Mouse (Mus musculus) cerebellum, postnatal 36 days (tissue): Measurements from ENCODE around the gene Litaf.

ENCODE experiments used
- DNase-seq, 2 experiments: peaks; one replicate each; pipeline ENCODE4 v3.0.0; 2021 to 2022; ENCODE audit warnings: mixed read lengths in 2 of 2

Litaf gene

GRCm38 (mm10) chr16:11066029-11066832 lies at the start of gene Litaf:
Litaf (minus strand) TSS chr16:11066157.
- DNase-seq, result peak; percentile 96 to 98

GRCm38 (mm10) chr16:11109198-11109740 lies 43.3 kb upstream of the Litaf start:
- no peak for DNase-seq

- DNase-seq, result no peak
Observed at GRCm38 (mm10) chr16:11104905-11105304, 38.9 kb upstream of the Litaf start.

- DNase-seq, result no peak
Observed at GRCm38 (mm10) chr16:11097301-11097700, 31.3 kb upstream of the Litaf start.

GRCm38 (mm10) chr16:11093717-11094386 lies 27.9 kb upstream of the Litaf start:
- DNase-seq, result no peak

- DNase-seq, result no peak
Observed at GRCm38 (mm10) chr16:11092523-11092922, 26.6 kb upstream of the Litaf start.

- DNase-seq, result no peak
Observed at GRCm38 (mm10) chr16:11092061-11092460, 26.1 kb upstream of the Litaf start.

GRCm38 (mm10) chr16:11090836-11091570 lies 25.0 kb upstream of the Litaf start:
- DNase-seq, result no peak

GRCm38 (mm10) chr16:11086856-11087588 lies 21.1 kb upstream of the Litaf start:
- no peak for DNase-seq

- DNase-seq, result no peak
Observed at GRCm38 (mm10) chr16:11086299-11086698, 20.3 kb upstream of the Litaf start.

GRCm38 (mm10) chr16:11084181-11084580 lies 18.2 kb upstream of the Litaf start:
- DNase-seq, result no peak

GRCm38 (mm10) chr16:11078216-11078869 lies 12.4 kb upstream of the Litaf start:
- no peak for DNase-seq

- no peak for DNase-seq
Observed at GRCm38 (mm10) chr16:11077601-11078201, 11.7 kb upstream of the Litaf start.

- DNase-seq, result peak; percentile 47 to 53
Observed at GRCm38 (mm10) chr16:11073060-11073459, 7.1 kb upstream of the Litaf start.

- DNase-seq, result no peak
Observed at GRCm38 (mm10) chr16:11072454-11072853, 6.5 kb upstream of the Litaf start.

GRCm38 (mm10) chr16:11071887-11072286 lies 5.9 kb upstream of the Litaf start:
- no peak for DNase-seq

GRCm38 (mm10) chr16:11071176-11071575 lies 5.2 kb upstream of the Litaf start:
- peak; percentile 85 to 88 for DNase-seq

- DNase-seq, result no peak
Observed at GRCm38 (mm10) chr16:11069710-11070420, 3.9 kb upstream of the Litaf start.

- no peak for DNase-seq
Observed at GRCm38 (mm10) chr16:11069271-11069670, 3.3 kb upstream of the Litaf start.

GRCm38 (mm10) chr16:11068666-11069065 lies 2.7 kb upstream of the Litaf start:
- DNase-seq, result no peak

GRCm38 (mm10) chr16:11066833-11067191 lies 855 bp upstream of the Litaf start:
- DNase-seq, result peak; percentile 65 to 68
